Mouse (Mus musculus): Measurements from ENCODE around the gene Gnb1. TPM values are rescaled to one million over a fixed set of nuclear protein-coding genes. Genes with fewer than 3 reads are reported as not detected.
A peak's percentile ranks its signal among the peaks of the same experiment; 100 is the strongest.
"Not testable (repeated sequence)": the region's sequence is repeated elsewhere in the genome, so short reads cannot be mapped to it uniquely, and the experiment has no call there.

Gnb1 gene
- total and polyA plus RNA-seq, 3 experiments: 147 to 257 (median 151) TPM

DNA sequence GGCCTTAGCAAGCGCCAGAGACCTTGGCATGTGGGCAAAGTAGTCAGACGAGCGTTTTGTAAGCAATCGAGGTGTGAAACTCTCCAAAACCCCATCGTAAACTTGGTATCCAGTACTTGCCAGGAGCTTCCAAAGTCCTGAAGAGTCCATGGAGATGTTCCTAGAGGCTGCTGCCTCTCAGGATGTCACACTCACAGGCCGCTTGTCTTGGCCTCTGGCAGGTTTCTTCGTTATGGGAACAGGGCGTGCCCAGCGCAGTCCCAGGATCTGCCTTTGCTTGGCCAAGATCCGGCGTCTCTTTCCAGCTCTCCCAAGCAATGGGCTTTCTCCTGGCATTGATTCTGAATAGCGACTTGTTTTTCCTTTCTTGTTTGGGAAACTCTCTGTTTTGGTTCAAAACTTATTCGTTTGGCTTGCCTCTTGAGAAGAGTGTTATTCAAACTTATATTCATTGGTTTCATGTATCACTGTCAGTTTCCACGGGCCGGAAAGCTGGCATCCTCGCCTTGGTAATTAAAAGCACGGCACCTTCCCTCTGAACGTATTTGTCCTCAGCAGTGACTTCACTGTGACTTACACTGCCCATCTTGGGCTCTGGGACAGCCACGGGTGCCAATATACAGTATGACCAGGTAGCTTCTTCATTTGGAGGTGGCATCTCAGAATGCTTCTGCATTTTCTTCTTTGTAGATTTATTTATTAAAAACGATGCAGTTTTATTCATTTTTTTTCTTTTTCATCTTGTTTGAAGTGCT, 73.3 kb downstream of the Gnb1 start:
- no peaks in the 10 kb centered on the region for H3K27me3 ChIP-seq (ENCODE audit: control insufficient read depth, insufficient read depth, low read length)
- DNase-seq: peak; percentile 62 to 69
- peak overlapping the region; percentile 97 for H3K27ac ChIP-seq
- TF ChIP-seq POLR2A (IDR thresholded peaks at IDR 0.05; ENCODE audit: insufficient read depth, low read depth, low read length) (peak; percentile 33; the same call in 1 of the 2 replicates), EP300 (IDR thresholded peaks at IDR 0.05; ENCODE audit: insufficient read depth, low read depth, low read length) (no peak)
- peak overlapping the region; percentile 88 for H3K9ac ChIP-seq (ENCODE audit: low read depth, low read length)
- H3K4me3 ChIP-seq: peak overlapping the region; percentile 93
- H3K79me2 ChIP-seq (replicated peaks; ENCODE audit: control insufficient read depth, insufficient read depth, low read length): peaks cover 5% of the 10 kb centered on the region; the same call in 1 of the 2 replicates
- 7% methylated on average over 20 of the region's 20 CpGs for WGBS
- peaks cover 25% of the 10 kb centered on the region for H3K4me1 ChIP-seq (ENCODE audit: control insufficient read depth, insufficient read depth, low read length)
- H3K36me3 ChIP-seq (ENCODE audit: control insufficient read depth, insufficient read depth, low read length): peaks cover 8% of the 10 kb centered on the region
- intact Hi-C loops (cut with DNase I): loop anchor here (2.0 to 5.0 kb wide), 2 partner anchors 42 to 74 kb away; partner anchors contain the start of gene Gnb1

GRCm38 (mm10) chr4:155566555-155566954, 75.4 kb downstream of the Gnb1 start:
- no peak overlapping the region for H3K27ac ChIP-seq
- H3K36me3 ChIP-seq (ENCODE audit: control insufficient read depth, insufficient read depth, low read length): peaks cover 5% of the 10 kb centered on the region
- no peak overlapping the region for H3K4me3 ChIP-seq
- peaks cover 5% of the 10 kb centered on the region; the same call in 1 of the 2 replicates for H3K79me2 ChIP-seq (replicated peaks; ENCODE audit: control insufficient read depth, insufficient read depth, low read length)
- intact Hi-C loops (cut with DNase I): no loop called here
- no peak for DNase-seq
- H3K9ac ChIP-seq (ENCODE audit: low read depth, low read length): no peak overlapping the region
- peaks cover 23% of the 10 kb centered on the region for H3K4me1 ChIP-seq (ENCODE audit: control insufficient read depth, insufficient read depth, low read length)
- H3K27me3 ChIP-seq (ENCODE audit: control insufficient read depth, insufficient read depth, low read length): no peaks in the 10 kb centered on the region
- TF ChIP-seq POLR2A (IDR thresholded peaks at IDR 0.05; ENCODE audit: insufficient read depth, low read depth, low read length): no peak
- TF ChIP-seq CTCF (IDR thresholded peaks at IDR 0.05): no peak
- no peak for TF ChIP-seq EP300 (IDR thresholded peaks at IDR 0.05; ENCODE audit: insufficient read depth, low read depth, low read length)
- WGBS: 52% methylated on average over 8 of the region's 8 CpGs

GRCm38 (mm10) chr4:155568170-155568569, 77.0 kb downstream of the Gnb1 start:
- intact Hi-C loops (cut with DNase I): loop anchor here (1.0 kb wide), 1 partner anchor 87 kb away; no protein-coding TSS in a partner anchor
- TF ChIP-seq EP300 (IDR thresholded peaks at IDR 0.05; ENCODE audit: insufficient read depth, low read depth, low read length) (no peak), CTCF (IDR thresholded peaks at IDR 0.05) (peak; percentile 90)
- Histone ChIP-seq H3K79me2 (replicated peaks; ENCODE audit: control insufficient read depth, insufficient read depth, low read length) (peaks cover 8% of the 10 kb centered on the region), H3K27ac (no peak overlapping the region), H3K36me3 (ENCODE audit: control insufficient read depth, insufficient read depth, low read length) (peaks cover 3% of the 10 kb centered on the region), H3K27me3 (ENCODE audit: control insufficient read depth, insufficient read depth, low read length) (no peaks in the 10 kb centered on the region), H3K9ac (ENCODE audit: low read depth, low read length) (no peak overlapping the region), H3K4me1 (ENCODE audit: control insufficient read depth, insufficient read depth, low read length) (peaks cover 19% of the 10 kb centered on the region), H3K4me3 (no peak overlapping the region)
- no peak for DNase-seq
- 27% methylated on average over 2 of the region's 2 CpGs for WGBS

- peaks cover 3% of the 10 kb centered on the region for H3K36me3 ChIP-seq (ENCODE audit: control insufficient read depth, insufficient read depth, low read length)
- H3K4me1 ChIP-seq (ENCODE audit: control insufficient read depth, insufficient read depth, low read length): peaks cover 21% of the 10 kb centered on the region
- no peak overlapping the region for H3K4me3 ChIP-seq
- H3K9ac ChIP-seq (ENCODE audit: low read depth, low read length): no peak overlapping the region
- 86% methylated on average over 7 of the region's 7 CpGs for WGBS
- TF ChIP-seq POLR2A (IDR thresholded peaks at IDR 0.05; ENCODE audit: insufficient read depth, low read depth, low read length): no peak
- TF ChIP-seq EP300 (IDR thresholded peaks at IDR 0.05; ENCODE audit: insufficient read depth, low read depth, low read length): no peak
- TF ChIP-seq CTCF (IDR thresholded peaks at IDR 0.05): no peak
- H3K79me2 ChIP-seq (replicated peaks; ENCODE audit: control insufficient read depth, insufficient read depth, low read length): peaks cover 8% of the 10 kb centered on the region
- no peak overlapping the region for H3K27ac ChIP-seq
- DNase-seq: no peak
- no peaks in the 10 kb centered on the region for H3K27me3 ChIP-seq (ENCODE audit: control insufficient read depth, insufficient read depth, low read length)
- intact Hi-C loops (cut with DNase I): loop anchor here (1.0 kb wide), 1 partner anchor 88 kb away; no protein-coding TSS in a partner anchor
Observed at GRCm38 (mm10) chr4:155568632-155569370, 77.6 kb downstream of the Gnb1 start.

DNA sequence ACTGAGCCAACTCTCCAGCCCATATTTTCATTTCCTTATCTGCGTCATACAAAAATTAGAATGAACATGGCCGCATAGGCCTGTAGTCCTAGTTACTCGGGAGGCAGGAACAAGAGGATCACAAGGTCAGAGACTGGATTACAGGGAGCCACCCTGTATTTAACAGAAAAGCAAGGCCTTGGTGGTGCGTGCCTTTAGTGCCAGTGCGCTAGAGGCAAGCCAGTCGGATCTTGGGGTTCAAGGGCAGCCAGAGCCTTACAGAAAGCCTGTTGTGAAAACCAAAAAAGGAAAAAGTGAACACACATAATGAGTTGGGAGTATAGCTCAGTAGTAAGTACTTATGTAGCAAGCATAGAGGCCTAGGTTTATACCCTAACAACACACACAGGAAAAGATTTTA, 78.7 kb downstream of the Gnb1 start:
- no peak overlapping the region for H3K27ac ChIP-seq
- H3K4me1 ChIP-seq (ENCODE audit: control insufficient read depth, insufficient read depth, low read length): peaks cover 20% of the 10 kb centered on the region
- no peak overlapping the region for H3K4me3 ChIP-seq
- TF ChIP-seq EP300 (IDR thresholded peaks at IDR 0.05; ENCODE audit: insufficient read depth, low read depth, low read length): no peak
- TF ChIP-seq CTCF (IDR thresholded peaks at IDR 0.05): no peak
- no peak for TF ChIP-seq POLR2A (IDR thresholded peaks at IDR 0.05; ENCODE audit: insufficient read depth, low read depth, low read length)
- H3K9ac ChIP-seq (ENCODE audit: low read depth, low read length): no peak overlapping the region
- no peak for DNase-seq
- WGBS: 85% methylated on average over 6 of the region's 6 CpGs
- peaks cover 8% of the 10 kb centered on the region for H3K79me2 ChIP-seq (replicated peaks; ENCODE audit: control insufficient read depth, insufficient read depth, low read length)
- H3K36me3 ChIP-seq (ENCODE audit: control insufficient read depth, insufficient read depth, low read length): peaks cover 3% of the 10 kb centered on the region
- no peaks in the 10 kb centered on the region for H3K27me3 ChIP-seq (ENCODE audit: control insufficient read depth, insufficient read depth, low read length)
- intact Hi-C loops (cut with DNase I): loop anchor here (10.0 kb wide), 1 partner anchor 205 kb away; the partner anchor contains the start of gene Prkcz

DNA sequence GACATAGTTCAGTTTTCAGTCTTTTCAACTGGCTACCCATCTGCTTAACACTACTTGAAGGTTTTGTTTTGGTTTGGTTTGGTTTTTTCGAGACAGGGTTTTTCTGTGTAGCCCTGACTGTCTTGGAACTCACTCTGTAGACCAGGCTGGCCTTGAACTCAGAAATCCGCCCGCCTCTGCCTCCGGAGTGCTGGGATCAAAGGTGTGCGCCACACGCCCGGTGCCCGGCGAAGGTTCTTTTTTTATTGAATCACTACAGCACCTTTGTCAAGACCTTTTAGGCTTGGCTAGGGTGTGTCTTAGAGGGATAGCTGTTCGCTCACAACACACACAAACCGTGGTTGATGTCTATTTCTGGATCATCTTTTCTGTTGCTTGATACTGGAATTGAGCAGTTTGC, 79.2 kb downstream of the Gnb1 start:
- intact Hi-C loops (cut with DNase I): loop anchor here (10.0 kb wide), 1 partner anchor 206 kb away; the partner anchor contains the start of gene Prkcz
- not testable (repeated sequence) for H3K9ac ChIP-seq (ENCODE audit: low read depth, low read length); H3K36me3 ChIP-seq (ENCODE audit: control insufficient read depth, insufficient read depth, low read length); H3K27ac ChIP-seq; H3K27me3 ChIP-seq (ENCODE audit: control insufficient read depth, insufficient read depth, low read length); DNase-seq; H3K4me3 ChIP-seq; H3K79me2 ChIP-seq (replicated peaks; ENCODE audit: control insufficient read depth, insufficient read depth, low read length)
- H3K4me1 ChIP-seq (ENCODE audit: control insufficient read depth, insufficient read depth, low read length): peaks cover 21% of the 10 kb centered on the region
- 90% methylated on average over 11 of the region's 11 CpGs for WGBS

Measured in heart, adult 2 months (tissue).